Mouse (Mus musculus): ENCODE measurements around the gene Stat3. TPM values are rescaled to one million over a fixed set of nuclear protein-coding genes. Genes with fewer than 3 reads are reported as not detected.

Gene Stat3
- total and polyA plus RNA-seq, 3 experiments = 35.9 to 69.2 (median 51.1) TPM

DNA sequence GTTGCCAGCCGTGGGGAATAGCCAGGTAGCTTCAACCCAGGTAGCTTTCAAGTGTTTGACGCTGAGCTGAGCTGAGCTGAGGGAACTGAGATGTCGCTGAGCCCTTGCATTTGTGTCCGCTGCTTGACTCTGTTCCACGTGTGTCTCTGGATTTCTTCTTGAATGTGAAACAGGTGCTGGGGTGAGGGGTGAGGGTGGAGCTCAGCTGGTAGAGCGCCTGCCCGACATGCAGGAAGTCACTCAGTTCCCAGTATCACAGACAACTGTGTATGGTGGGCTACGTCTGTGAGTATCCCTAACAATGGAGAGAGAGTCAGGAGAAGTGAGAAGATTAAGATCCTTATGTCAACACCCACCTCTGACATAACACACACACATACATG, 68.4 kb downstream of the Stat3 start:
- TF ChIP-seq EP300 (IDR thresholded peaks at IDR 0.05; ENCODE audit: low read length) = no peak
- TF ChIP-seq HCFC1 (IDR thresholded peaks at IDR 0.05; ENCODE audit: low read depth, low read length) = no peak
- no peak for TF ChIP-seq SMC3 (IDR thresholded peaks at IDR 0.05; ENCODE audit: low read depth, low read length)
- TF ChIP-seq GABPA (IDR thresholded peaks at IDR 0.05; ENCODE audit: insufficient replicate concordance, low read depth, low read length) = no peak
- no peak for TF ChIP-seq MAZ (IDR thresholded peaks at IDR 0.05; ENCODE audit: low read depth, low read length)
- no peak for TF ChIP-seq MYC (IDR thresholded peaks at IDR 0.05; ENCODE audit: low read depth, low read length)
- no peak for TF ChIP-seq CHD1 (IDR thresholded peaks at IDR 0.05; ENCODE audit: low read depth, low read length)
- TF ChIP-seq RAD21 (IDR thresholded peaks at IDR 0.05; ENCODE audit: low read depth, low read length) = no peak
- TF ChIP-seq MAFK (IDR thresholded peaks at IDR 0.05; ENCODE audit: insufficient replicate concordance, low read length) = no peak
- TF ChIP-seq RCOR1 (conservative IDR thresholded peaks at IDR 0.05; ENCODE audit: low read depth, low read length) = no peak
- in situ Hi-C loops (cut with MboI; ENCODE audit: low pct_ligation_motif_present, low pct_unique_long_range_greater_than_20kb, low sequenced_read_pairs) = no loop called here
- H3K4me2 ChIP-seq (ENCODE audit: insufficient read depth, low read depth, poor library complexity, severe bottlenecking) = no peak overlapping the region

DNA sequence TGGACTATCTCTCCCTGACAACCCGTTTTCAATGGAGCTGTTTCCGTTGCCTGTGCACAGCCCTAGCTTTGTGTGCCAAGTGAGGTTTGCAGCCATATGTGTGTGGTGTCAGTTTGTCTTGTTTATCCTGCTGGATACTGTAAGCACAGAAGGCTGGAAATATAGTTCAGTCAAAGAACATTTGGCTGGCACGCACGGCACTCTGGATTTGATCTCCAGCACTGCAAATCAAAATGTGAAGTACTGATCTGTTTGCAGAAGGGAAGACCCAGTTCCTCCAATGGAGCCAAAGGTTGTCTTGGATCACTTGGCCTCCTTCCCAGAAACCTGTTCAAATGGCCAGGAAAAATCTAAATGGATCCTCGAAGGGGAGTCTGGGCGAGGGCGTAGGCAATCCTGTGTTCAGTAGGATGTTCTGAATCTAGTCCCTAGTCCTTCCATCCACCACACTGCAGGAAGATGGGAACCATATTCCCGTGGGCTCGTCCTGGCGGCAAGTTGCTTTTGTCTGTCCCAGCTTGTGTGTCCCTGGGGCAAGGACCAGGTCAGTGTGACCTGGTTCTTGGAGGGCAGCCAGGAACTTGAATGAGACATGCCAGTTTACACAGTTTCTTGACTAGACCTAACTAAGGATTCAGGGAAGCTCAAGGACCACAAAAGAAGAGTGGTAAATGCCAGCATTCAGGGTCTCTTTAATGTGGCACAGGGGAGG, 68.9 kb downstream of the Stat3 start:
- Histone ChIP-seq H3K36me3 (replicated peaks in 1 of 2; ENCODE audit: control insufficient read depth in 1 of 2, insufficient read depth in 1 of 2, low read length in 1 of 2) (peaks cover 23 to 64% of the 10 kb centered on the region in 2 experiments), H3K4me3 (replicated peaks in 1 of 3; ENCODE audit: low read depth in 2 of 3, low read length in 2 of 3, poor library complexity in 1 of 3) (no peak overlapping the region), H3K27ac (ENCODE audit: insufficient read depth, low read depth) (no peak overlapping the region), H3K9me3 (replicated peaks; ENCODE audit: low read length) (no peaks in the 10 kb centered on the region), H3K4me1 (ENCODE audit: control insufficient read depth in 1 of 2, insufficient read depth in 2 of 2) (no peaks in the 10 kb centered on the region), H3K4me2 (ENCODE audit: insufficient read depth, low read depth, poor library complexity, severe bottlenecking) (no peak overlapping the region), H3K9ac (ENCODE audit: insufficient read depth, low read depth) (no peak overlapping the region), H3K79me2 (replicated peaks; ENCODE audit: control insufficient read depth, extremely low read depth, insufficient read depth, poor library complexity, severe bottlenecking) (no peaks in the 10 kb centered on the region), H3K27me3 (replicated peaks) (no peaks in the 10 kb centered on the region)
- TF ChIP-seq JUN (IDR thresholded peaks at IDR 0.05; ENCODE audit: insufficient read depth, low read depth, low read length) (no peak), HCFC1 (IDR thresholded peaks at IDR 0.05; ENCODE audit: low read depth, low read length) (no peak), GABPA (IDR thresholded peaks at IDR 0.05; ENCODE audit: insufficient replicate concordance, low read depth, low read length) (no peak), PAX5 (IDR thresholded peaks at IDR 0.05; ENCODE audit: low read length) (no peak), ZMIZ1 (IDR thresholded peaks at IDR 0.05; ENCODE audit: low read depth, low read length) (no peak), ETS1 (conservative IDR thresholded peaks at IDR 0.05; ENCODE audit: low read depth, low read length) (no peak), MXI1 (IDR thresholded peaks at IDR 0.05; ENCODE audit: low read depth, low read length) (no peak)
- dilution Hi-C loops (cut with MboI; ENCODE audit: extremely low pct_ligation_motif_present, extremely low pct_unique_long_range_greater_than_20kb, low sequenced_read_pairs) = no loop called here
- in situ Hi-C loops (cut with MboI; ENCODE audit: low pct_ligation_motif_present, low pct_unique_long_range_greater_than_20kb, low sequenced_read_pairs) = no loop called here
- no peak for DNase-seq (ENCODE audit: extremely low read depth)

More for the DNA sequence above, 68.4 kb downstream of the Stat3 start:
- dilution Hi-C loops (cut with MboI; ENCODE audit: extremely low pct_ligation_motif_present, extremely low pct_unique_long_range_greater_than_20kb, low sequenced_read_pairs) = no loop called here
- no peak overlapping the region for H3K27ac ChIP-seq (ENCODE audit: insufficient read depth, low read depth)
- H3K4me1 ChIP-seq (ENCODE audit: control insufficient read depth in 1 of 2, insufficient read depth in 2 of 2) = no peaks in the 10 kb centered on the region
- no peak overlapping the region for H3K9ac ChIP-seq (ENCODE audit: insufficient read depth, low read depth)
- H3K27me3 ChIP-seq (replicated peaks) = no peaks in the 10 kb centered on the region
- no peaks in the 10 kb centered on the region for H3K9me3 ChIP-seq (replicated peaks; ENCODE audit: low read length)
- H3K36me3 ChIP-seq (replicated peaks in 1 of 2; ENCODE audit: control insufficient read depth in 1 of 2, insufficient read depth in 1 of 2, low read length in 1 of 2) = peaks cover 27 to 64% of the 10 kb centered on the region in 2 experiments
- no peaks in the 10 kb centered on the region for H3K79me2 ChIP-seq (replicated peaks; ENCODE audit: control insufficient read depth, extremely low read depth, insufficient read depth, poor library complexity, severe bottlenecking)
- no peak overlapping the region for H3K4me3 ChIP-seq (replicated peaks in 1 of 3; ENCODE audit: low read depth in 2 of 3, low read length in 2 of 3, poor library complexity in 1 of 3)
- DNase-seq (ENCODE audit: extremely low read depth) = no peak

Measured in CH12.LX (cell line).